Mouse (Mus musculus) neural tube, postnatal 0 days (tissue): Measurements from ENCODE around the gene 4921517D22Rik. TPM values are rescaled to one million over a fixed set of nuclear protein-coding genes. Genes with fewer than 3 reads are reported as not detected.

ENCODE experiments used
- polyA plus RNA-seq: library from polyadenylated mRNA; unstranded; fragments of >200 nt; fragmentation: Nextera tagmentation; extraction: Ambion mirVana; gene quantifications from 2 replicates; pipeline ENCODE4 v1.2.1, GENCODE M21; 2015

The 4921517D22Rik gene
- polyA plus RNA-seq, result not detected in 2 replicates

DNA sequence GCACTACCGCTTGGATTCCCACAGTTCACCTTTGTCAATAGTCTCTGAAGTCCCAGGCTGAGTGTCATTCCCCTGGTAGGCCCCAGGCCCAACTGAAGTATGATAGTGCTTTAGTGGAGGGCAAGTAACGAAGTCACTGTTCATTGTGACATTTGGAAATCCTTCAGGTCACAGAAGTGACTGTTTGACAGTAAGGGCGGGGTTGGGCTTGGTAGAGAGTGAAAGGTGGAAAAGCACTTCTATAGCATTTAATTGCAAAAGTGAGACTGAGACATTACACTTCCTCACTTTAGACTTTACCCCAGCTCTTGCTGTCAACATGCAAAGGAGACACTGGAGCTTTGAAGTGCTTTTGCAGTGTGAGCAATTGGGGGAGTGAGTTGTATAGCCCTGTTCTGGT lies at the start of gene 4921517D22Rik:
TSS of gene 4921517D22Rik (minus strand) at position 101 of the 400 bp plus-strand sequence.

DNA sequence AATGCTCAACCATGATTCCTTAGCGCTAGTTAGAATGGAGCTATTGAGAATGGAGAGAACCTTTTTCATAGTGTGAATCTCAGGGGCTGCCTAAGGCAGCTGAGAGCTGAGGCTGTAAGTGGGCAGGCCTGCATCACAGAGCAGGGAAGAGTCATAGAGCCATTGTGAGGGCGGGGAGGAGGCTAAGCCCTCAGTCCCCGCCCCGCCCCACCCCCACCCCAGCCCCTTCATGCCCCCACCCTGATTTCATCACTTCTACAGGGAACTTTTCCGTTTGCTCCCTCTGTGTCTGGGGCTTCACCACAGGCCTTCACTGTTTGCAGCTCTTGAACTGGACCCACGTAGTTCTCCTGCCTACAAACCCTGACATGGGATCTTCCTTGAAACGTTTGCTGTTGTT lies 37.7 kb upstream of the 4921517D22Rik start, which contains the start of gene Spata31d1d:
TSS of gene Spata31d1d (minus strand) at position 101 of the 400 bp plus-strand sequence.

DNA sequence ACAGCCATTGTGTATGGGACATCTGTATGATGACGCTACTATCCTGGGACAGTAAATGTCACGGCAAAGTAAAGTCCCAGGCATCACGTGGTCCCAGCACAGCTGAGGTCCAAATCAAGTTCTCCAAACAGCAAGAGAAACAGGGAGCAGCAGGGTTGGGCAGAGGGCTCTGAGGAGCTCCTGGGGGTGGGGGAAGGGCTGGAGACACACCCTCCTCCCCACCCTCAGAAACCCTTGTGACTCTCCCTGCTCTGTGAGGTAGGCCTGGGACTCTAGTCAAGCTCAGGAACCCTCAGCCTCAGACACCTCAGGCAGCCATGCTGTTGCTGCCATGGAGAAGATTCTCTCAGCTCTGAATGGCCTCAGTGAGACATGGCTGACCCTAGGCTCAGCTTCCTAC lies 18.1 kb upstream of the 4921517D22Rik start, which contains the start of gene Spata31d1b:
TSS of gene Spata31d1b (plus strand) at position 301 of the 400 bp plus-strand sequence.

DNA sequence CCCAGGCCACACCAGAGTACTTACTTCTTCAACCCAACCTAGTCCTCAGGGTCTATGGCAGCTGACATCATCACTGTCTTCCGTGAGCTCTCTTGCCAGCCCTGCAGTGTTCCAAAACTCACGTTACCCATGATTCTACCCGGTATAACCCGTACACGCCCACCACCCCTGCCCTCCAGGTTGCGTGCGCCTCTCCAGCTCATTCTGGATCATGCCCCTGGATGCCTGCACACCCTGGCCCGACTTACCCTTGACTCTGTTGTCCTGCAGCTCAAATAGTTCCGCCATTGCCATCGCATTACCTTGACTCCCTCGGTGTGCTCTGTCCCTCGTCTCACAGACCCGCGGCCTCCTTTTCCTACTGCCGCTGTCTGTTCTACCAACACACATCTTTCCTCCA lies 16.3 kb upstream of the 4921517D22Rik start, which contains the start of gene Spata31d1a:
TSS of gene Spata31d1a (minus strand) at position 101 of the 400 bp plus-strand sequence.

DNA sequence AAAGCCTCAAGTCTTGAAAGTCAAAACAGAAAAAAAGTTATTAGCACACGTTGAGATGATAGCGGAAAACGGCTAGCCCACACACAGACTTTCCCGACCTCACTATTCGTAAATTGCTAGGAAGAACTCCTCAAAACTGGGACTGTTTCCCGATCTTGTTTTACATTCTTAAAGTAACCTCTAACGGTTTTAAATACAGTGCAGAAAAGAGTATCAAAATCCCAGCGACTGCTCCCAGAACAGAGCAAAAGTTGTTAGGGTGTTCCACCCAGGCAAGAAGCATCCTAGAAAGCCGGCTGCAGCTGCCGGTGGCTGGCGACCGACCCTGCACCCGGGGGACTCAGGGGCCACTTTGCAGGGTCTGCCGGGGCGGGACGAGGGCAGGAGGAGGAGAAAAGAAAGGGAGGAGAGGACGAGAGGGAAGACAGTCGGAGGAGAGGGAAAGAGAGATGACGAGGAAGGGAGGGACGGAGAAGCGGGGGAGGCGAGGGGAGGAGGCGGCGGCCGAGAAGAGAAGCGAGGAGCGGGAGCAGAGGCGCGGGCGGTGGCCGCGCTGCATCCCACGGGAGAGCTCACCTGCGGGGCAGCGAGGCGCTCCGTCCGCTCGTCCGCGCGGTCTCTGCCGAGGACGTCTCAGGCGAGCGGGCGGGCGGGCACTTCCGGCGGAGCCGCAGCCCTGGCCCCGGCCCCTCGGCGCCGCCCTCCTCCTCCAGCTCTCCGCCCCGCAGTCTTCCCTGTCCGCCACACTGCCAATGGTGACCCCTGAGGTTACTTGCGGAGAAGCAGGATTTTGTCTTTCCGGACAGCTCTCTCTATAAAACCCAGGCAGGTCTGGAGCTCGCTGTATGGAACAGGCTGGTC lies 18.5 kb downstream of the 4921517D22Rik start, which contains the start of gene Golm1:
TSS of gene Golm1 (minus strand) at position 661 of the 861 bp plus-strand sequence.

Other genes with a start within 250 kb of the 4921517D22Rik start
- gene Agtpbp1, start 108.9 kb downstream of the 4921517D22Rik start, polyA plus RNA-seq, result 67.5 and 78.3 TPM in 2 replicates
- gene Naa35, start 108.8 kb downstream of the 4921517D22Rik start, polyA plus RNA-seq, result 92.7 and 95.0 TPM in 2 replicates
- gene Golm1, start 18.3 kb downstream of the 4921517D22Rik start, polyA plus RNA-seq, result 15.0 and 17.0 TPM in 2 replicates
- gene Spata31d1a, start 16.2 kb upstream of the 4921517D22Rik start, polyA plus RNA-seq, result 0.04 and 0.08 TPM in 2 replicates
- gene Spata31d1b, start 18.2 kb upstream of the 4921517D22Rik start, polyA plus RNA-seq, result not detected in 2 replicates
- 0.05 and 0.09 TPM in 2 replicates for gene Spata31d1d, start 37.6 kb upstream of the 4921517D22Rik start, polyA plus RNA-seq
- gene 1700014D04Rik, start 52.6 kb upstream of the 4921517D22Rik start, polyA plus RNA-seq, result 0.27 TPM in 1 of 2 replicates, not detected in the other
- gene Isca1, start 75.7 kb upstream of the 4921517D22Rik start, polyA plus RNA-seq, result 163 and 167 TPM in 2 replicates
- not detected in 2 replicates for gene Gm49354, start 88.1 kb upstream of the 4921517D22Rik start, polyA plus RNA-seq
- 31.3 and 34.6 TPM in 2 replicates for gene Tut7, start 129.0 kb upstream of the 4921517D22Rik start, polyA plus RNA-seq